Mouse (Mus musculus) lung, postnatal 14 days (tissue): Measurements from ENCODE around the gene Tnc.
"Not testable (repeated sequence)": the region's sequence is repeated elsewhere in the genome, so short reads cannot be mapped to it uniquely, and the experiment has no call there.

Experiments used
- DNase-seq: peaks from one replicate; pipeline ENCODE4 v3.0.0; 2021

The Tnc gene

GRCm38 (mm10) chr4:63961858-63962468 lies 84.9 kb downstream of the Tnc start:
- DNase-seq, result no peak

GRCm38 (mm10) chr4:63958601-63959000 lies 88.2 kb downstream of the Tnc start:
- DNase-seq, result no peak

- no peak for DNase-seq
These were observed 96.8 kb downstream of the Tnc start for GRCm38 (mm10) chr4:63950054-63950453.

- DNase-seq, result not testable (repeated sequence)
These were observed 98.1 kb downstream of the Tnc start for GRCm38 (mm10) chr4:63948688-63949073.

GRCm38 (mm10) chr4:63948066-63948687 lies 98.6 kb downstream of the Tnc start:
- DNase-seq, result peak; percentile 75

GRCm38 (mm10) chr4:63943813-63944212 lies 103.0 kb downstream of the Tnc start:
- DNase-seq, result no peak

- no peak for DNase-seq
These were observed 103.9 kb downstream of the Tnc start for GRCm38 (mm10) chr4:63942875-63943274.

GRCm38 (mm10) chr4:63941420-63941819 lies 105.4 kb downstream of the Tnc start:
- DNase-seq, result no peak

GRCm38 (mm10) chr4:63939428-63939827 lies 107.4 kb downstream of the Tnc start:
- DNase-seq, result no peak

- DNase-seq, result no peak
These were observed 110.9 kb downstream of the Tnc start for GRCm38 (mm10) chr4:63935960-63936359.

- no peak for DNase-seq
These were observed 111.5 kb downstream of the Tnc start for GRCm38 (mm10) chr4:63935314-63935713.

- DNase-seq, result no peak
These were observed 116.0 kb downstream of the Tnc start for GRCm38 (mm10) chr4:63930863-63931262.

GRCm38 (mm10) chr4:63929490-63929889 lies 117.3 kb downstream of the Tnc start:
- DNase-seq, result no peak

GRCm38 (mm10) chr4:63928192-63928591 lies 118.6 kb downstream of the Tnc start:
- no peak for DNase-seq

GRCm38 (mm10) chr4:63917181-63917580 lies 129.6 kb downstream of the Tnc start:
- DNase-seq, result no peak

- DNase-seq, result no peak
These were observed 130.1 kb downstream of the Tnc start for GRCm38 (mm10) chr4:63916753-63917152.

GRCm38 (mm10) chr4:63916288-63916687 lies 130.5 kb downstream of the Tnc start:
- no peak for DNase-seq
